Mouse (Mus musculus) intestine, postnatal 0 days (tissue): ENCODE results near the gene Slc25a38. TPM values are rescaled to one million over a fixed set of nuclear protein-coding genes. Genes with fewer than 3 reads are reported as not detected.

ENCODE experiments used
- ATAC-seq: fragments of 200-750 bp; cut with Nextera tagmentation; 2 replicates; pipeline ENCODE4 v1.8.0; 2017; ENCODE audit warnings: mild to moderate bottlenecking, moderate TSS enrichment, moderate library complexity
- H3K27ac ChIP-seq: fragments of 300-500 bp; sonication (generic); 2 replicates; pipeline ENCODE4 v1.5.1; 2014; ENCODE audit warnings: mild to moderate bottlenecking, low read depth, low read length, moderate library complexity
- H3K27me3 ChIP-seq: fragments of 300-500 bp; sonication (generic); replicated peaks from 2 replicates; pipeline ENCODE4 v1.6.1; 2014; ENCODE audit warnings: low read length, mixed read lengths; ENCODE audit not compliant: control insufficient read depth, insufficient read depth
- H3K36me3 ChIP-seq: fragments of 300-500 bp; sonication (generic); 2 replicates; pipeline ENCODE4 v1.6.1; 2014; ENCODE audit warnings: mild to moderate bottlenecking, moderate library complexity; ENCODE audit not compliant: control insufficient read depth, insufficient read depth
- H3K4me1 ChIP-seq: fragments of 300-500 bp; sonication (generic); replicated peaks from 2 replicates; pipeline ENCODE4 v1.6.1; 2014; ENCODE audit warnings: antibody characterized with exemption, low read length, mixed read lengths; ENCODE audit not compliant: control insufficient read depth, insufficient read depth
- H3K4me2 ChIP-seq: fragments of 300-500 bp; sonication (generic); replicated peaks from 2 replicates; pipeline ENCODE4 v1.6.1; 2014; ENCODE audit warnings: low read depth, mild to moderate bottlenecking, moderate library complexity
- H3K4me3 ChIP-seq: fragments of 300-500 bp; sonication (generic); 2 replicates; pipeline ENCODE4 v1.5.1; 2014; ENCODE audit warnings: low read depth, low read length
- H3K9ac ChIP-seq: fragments of 300-500 bp; sonication (generic); 2 replicates; pipeline ENCODE4 v1.6.1; 2014; ENCODE audit warnings: mild to moderate bottlenecking, low read depth, low read length
- H3K9me3 ChIP-seq: fragments of 300-500 bp; sonication (generic); 2 replicates; pipeline ENCODE4 v1.6.1; 2016; ENCODE audit warnings: mixed run types; ENCODE audit not compliant: control insufficient read depth
- CTCF ChIP-seq: sonication (generic); IDR thresholded peaks from 2 replicates; pipeline ENCODE4 v1.5.1; 2016; ENCODE audit warnings: low read depth, mild to moderate bottlenecking, control low read depth, antibody characterized with exemption, moderate library complexity
- WGBS: fragments of 180-500 bp; shearing (Covaris S2); extraction: QIAGEN DNeasy Blood & Tissue Kit; methylation state at CpG from one replicate; pipeline ENCODE4 v1.1.7; 2014; 5-methylcytosine and 5-hydroxymethylcytosine counted together
- polyA plus RNA-seq: library from polyadenylated mRNA; unstranded; fragments of >200 nt; fragmentation: Nextera tagmentation; extraction: Ambion mirVana; gene quantifications from 2 replicates; pipeline ENCODE4 v1.2.1, GENCODE M21; 2015

The Slc25a38 gene
- polyA plus RNA-seq, 1 experiment from 2014 or later = 15.8 TPM

DNA sequence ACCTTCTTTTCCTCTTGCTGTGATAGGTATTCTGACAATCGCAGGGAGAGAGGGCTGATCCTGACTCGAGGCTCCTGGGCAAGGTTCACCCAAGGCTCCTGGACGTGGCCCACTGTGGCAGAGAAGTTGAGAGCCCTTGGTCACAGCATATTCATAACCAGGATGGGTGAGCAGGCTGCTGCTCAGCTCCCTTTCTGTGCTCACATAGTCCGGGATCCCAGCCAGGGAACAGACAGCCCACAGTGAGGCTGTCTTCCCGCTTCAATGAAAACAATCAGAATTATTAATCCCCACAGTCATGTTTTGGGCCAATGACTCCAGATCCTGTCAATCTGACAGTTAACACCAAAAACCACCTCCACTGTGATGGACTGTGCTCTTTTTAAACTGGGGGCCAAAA, 28.2 kb upstream of the Slc25a38 start:
- Histone ChIP-seq H3K4me1 (no peaks in the 10 kb centered on the region), H3K9ac (no peak overlapping the region), H3K27ac (no peak overlapping the region), H3K36me3 (no peaks in the 10 kb centered on the region), H3K9me3 (0 out of 2 replicates have a peak, but pooled peaks cover 2% of the 10 kb centered on the region), H3K27me3 (no peaks in the 10 kb centered on the region), H3K4me3 (no peak overlapping the region), H3K4me2 (no peak overlapping the region)
- WGBS = 80% methylated on average over 5 of the region's 5 CpGs
- TF ChIP-seq CTCF = no peak
- ATAC-seq = no peak

DNA sequence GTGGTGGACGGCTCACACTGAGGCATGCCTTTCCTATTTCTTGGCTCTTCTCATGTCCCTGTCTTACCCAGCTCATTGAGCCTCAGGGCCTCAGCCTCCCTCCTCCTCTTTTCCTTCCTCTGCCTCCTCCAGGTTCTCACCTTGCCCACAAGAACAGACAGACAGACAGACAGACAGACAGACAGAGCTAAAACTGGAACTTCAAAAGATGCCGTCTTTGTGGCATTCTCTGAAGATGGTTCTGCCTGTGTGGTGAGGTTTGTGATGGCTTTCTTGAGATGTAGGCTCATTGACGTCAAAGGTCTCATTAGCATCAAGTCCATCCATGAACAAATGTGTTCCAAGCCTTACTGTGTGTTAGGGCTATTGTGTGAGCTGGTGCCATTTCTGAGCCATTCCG, 27.5 kb upstream of the Slc25a38 start:
- 84% methylated on average over 4 of the region's 4 CpGs for WGBS
- no peaks in the 10 kb centered on the region for H3K4me1 ChIP-seq
- H3K36me3 ChIP-seq = no peaks in the 10 kb centered on the region
- H3K4me3 ChIP-seq = no peak overlapping the region
- ATAC-seq = no peak
- H3K4me2 ChIP-seq = no peak overlapping the region
- TF ChIP-seq CTCF = no peak
- no peak overlapping the region for H3K9ac ChIP-seq
- H3K27me3 ChIP-seq = no peaks in the 10 kb centered on the region
- no peak overlapping the region for H3K27ac ChIP-seq
- 0 out of 2 replicates have a peak, but pooled peaks cover 2% of the 10 kb centered on the region for H3K9me3 ChIP-seq

DNA sequence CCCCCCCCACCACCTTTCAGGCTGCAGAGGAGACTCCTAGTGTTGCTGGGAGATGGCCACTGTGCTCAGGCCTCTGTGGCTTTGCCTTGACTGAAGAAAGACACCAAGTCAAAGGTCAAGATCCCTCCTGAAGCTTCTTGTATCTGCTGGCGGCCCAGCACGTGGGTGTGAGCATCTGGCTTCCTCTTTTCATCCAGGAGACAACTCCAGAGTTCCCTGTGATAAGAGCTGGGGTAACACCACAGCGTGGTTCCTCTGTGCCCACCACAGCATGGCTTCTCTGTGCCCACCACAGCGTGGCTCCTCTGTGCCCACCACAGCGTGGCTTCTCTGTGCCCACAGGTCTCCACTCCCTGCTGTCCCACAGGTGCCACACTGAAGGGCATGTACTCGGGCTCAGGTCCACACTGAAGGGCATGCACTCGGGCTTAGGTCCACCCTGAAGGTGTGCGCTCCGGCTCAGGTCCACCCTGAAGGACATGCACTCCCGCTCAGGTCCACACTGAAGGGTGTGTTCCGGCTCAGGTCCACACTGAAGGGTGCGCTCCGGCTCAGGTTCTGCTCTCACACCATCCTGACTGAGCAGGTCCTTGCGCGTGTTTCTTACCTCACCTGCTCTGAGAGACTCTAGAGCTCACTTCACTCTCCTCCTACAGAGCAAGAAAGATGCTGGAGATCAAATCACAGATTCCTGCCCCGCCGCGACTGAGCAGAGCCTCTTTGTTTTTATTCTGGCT, 26.8 kb upstream of the Slc25a38 start:
- Histone ChIP-seq H3K9me3 (0 out of 2 replicates have a peak, but pooled peaks cover 2% of the 10 kb centered on the region), H3K4me3 (no peak overlapping the region), H3K27me3 (no peaks in the 10 kb centered on the region), H3K4me2 (no peak overlapping the region), H3K36me3 (no peaks in the 10 kb centered on the region), H3K27ac (no peak overlapping the region), H3K4me1 (no peaks in the 10 kb centered on the region), H3K9ac (no peak overlapping the region)
- TF ChIP-seq CTCF = no peak
- no peak for ATAC-seq
- WGBS = 80% methylated on average over 18 of the region's 18 CpGs

DNA sequence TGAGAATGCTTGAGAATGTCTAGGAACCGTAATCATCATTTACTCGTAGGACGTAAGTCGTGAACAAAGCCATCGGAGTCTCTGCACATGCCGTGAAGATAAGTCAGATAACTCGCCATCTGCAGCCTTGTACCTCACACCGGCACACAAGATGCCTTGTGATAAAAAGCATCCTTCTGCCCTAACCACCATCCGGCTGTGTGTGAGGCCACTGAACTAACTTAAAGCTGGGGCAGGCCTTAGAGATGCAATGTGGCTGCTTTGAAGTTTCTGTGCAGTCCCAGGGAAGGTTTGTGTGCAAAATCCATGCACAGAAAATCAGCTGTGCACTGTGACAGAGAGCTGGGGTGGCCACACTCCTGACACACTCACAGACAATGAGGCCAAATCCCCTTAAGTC, 25.8 kb upstream of the Slc25a38 start:
- H3K36me3 ChIP-seq = no peaks in the 10 kb centered on the region
- no peak for TF ChIP-seq CTCF
- no peak overlapping the region for H3K27ac ChIP-seq
- no peak for ATAC-seq
- H3K9me3 ChIP-seq = 0 out of 2 replicates have a peak, but pooled peaks cover 2% of the 10 kb centered on the region
- H3K27me3 ChIP-seq = no peaks in the 10 kb centered on the region
- H3K4me3 ChIP-seq = no peak overlapping the region
- no peaks in the 10 kb centered on the region for H3K4me1 ChIP-seq
- 84% methylated on average over 9 of the region's 9 CpGs for WGBS
- H3K4me2 ChIP-seq = no peak overlapping the region
- H3K9ac ChIP-seq = no peak overlapping the region

DNA sequence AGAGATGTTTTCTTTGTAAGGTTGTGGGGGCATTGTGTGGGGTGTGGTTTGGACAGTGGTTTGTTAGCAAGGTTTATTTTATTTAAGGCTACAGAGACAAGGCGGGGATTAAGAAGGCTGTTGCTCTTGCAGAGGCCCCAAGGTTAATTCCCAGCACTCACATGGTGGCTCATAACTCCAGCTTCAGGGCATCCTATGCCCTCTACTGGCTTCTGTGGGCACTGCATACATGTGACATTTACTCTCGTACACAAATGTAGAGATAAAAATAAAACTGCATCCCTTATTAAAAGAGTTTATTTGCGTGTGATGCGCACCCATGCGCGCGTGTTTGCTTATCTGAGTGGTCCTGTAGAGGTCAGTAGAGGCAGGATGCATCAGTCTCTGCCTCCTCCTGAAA, 21.0 kb upstream of the Slc25a38 start:
- ATAC-seq = no peak
- Histone ChIP-seq H3K4me1 (no peaks in the 10 kb centered on the region), H3K27ac (no peak overlapping the region), H3K36me3 (no peaks in the 10 kb centered on the region), H3K27me3 (no peaks in the 10 kb centered on the region), H3K4me2 (no peak overlapping the region), H3K9me3 (0 out of 2 replicates have a peak, but pooled peaks cover 2% of the 10 kb centered on the region), H3K9ac (no peak overlapping the region), H3K4me3 (no peak overlapping the region)
- 0 out of 2 replicates have a peak, but pooled peaks have one; percentile 15 for TF ChIP-seq CTCF
- 84% methylated on average over 7 of the region's 7 CpGs for WGBS

DNA sequence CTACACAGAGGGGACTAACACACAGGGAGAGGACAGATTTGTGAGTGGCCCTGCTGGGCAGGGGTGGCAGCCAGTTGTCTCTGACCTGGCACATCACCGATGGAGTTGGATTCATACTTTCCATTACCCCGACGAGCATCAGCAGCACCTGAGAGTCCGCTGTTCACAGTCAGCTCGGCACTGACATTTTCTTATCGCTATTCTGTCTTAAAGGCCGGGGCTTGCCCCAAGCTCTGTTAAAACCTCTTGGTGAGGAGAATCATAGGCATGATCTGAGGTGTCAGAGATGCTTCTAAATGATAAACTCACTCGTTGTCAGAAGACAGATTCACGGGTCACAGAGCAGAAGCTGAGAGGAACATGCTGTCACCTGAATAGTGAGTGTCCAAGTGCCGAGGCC, 19.1 kb upstream of the Slc25a38 start:
- H3K4me1 ChIP-seq = no peaks in the 10 kb centered on the region
- H3K4me3 ChIP-seq = no peak overlapping the region
- no peak for ATAC-seq
- H3K4me2 ChIP-seq = no peak overlapping the region
- no peak overlapping the region for H3K27ac ChIP-seq
- 0 out of 2 replicates have a peak, but pooled peaks cover 2% of the 10 kb centered on the region for H3K9me3 ChIP-seq
- WGBS = 83% methylated on average over 10 of the region's 10 CpGs
- no peak overlapping the region for H3K9ac ChIP-seq
- TF ChIP-seq CTCF = no peak
- no peaks in the 10 kb centered on the region for H3K36me3 ChIP-seq
- H3K27me3 ChIP-seq = no peaks in the 10 kb centered on the region
